13 mouse cellular contexts compared by ENCODE assay signal in the genomic region with DNA sequence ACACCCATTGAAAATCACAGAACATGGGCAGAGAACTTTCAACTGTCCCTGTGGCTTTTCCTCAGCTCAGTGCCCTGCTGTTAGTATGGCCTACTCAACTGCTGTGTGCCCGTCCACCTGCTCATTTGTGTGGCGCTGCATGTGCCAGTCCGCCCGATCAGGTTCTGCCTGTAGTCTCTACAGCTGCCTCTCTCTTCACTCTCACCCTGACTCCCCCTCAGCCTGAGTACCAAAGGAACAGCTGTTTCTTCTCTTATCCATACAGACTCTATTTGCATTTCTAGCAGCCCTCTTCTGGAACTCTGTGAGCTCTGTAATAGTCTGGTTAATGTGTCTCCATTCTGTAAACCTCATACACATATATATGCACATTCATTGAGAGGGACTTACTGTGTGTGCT.
A peak's percentile ranks its signal among the peaks of the same experiment; 100 is the strongest.
DNase-seq lines count a peak whose midpoint lies in the region; ATAC-seq and TF ChIP-seq lines count a peak whose summit lies in the region.
"Had no signal": no experiment of that assay in that cellular context is flagged by ENCODE, and none has a peak within 500 bp of the region (broad histone marks: within the 10 kb centered on the region; RNA-seq: fewer than 3 reads in every experiment).

No protein-coding gene starts in this region.

- H3K27me3 ChIP-seq in kidney, embryonic 14.5 days (ENCODE audit: control insufficient read depth, insufficient read depth, low read length) = no peaks in the 10 kb centered on the region
- no peaks in the 10 kb centered on the region for H3K27me3 ChIP-seq in midbrain, embryonic 11.5 days (ENCODE audit: control insufficient read depth, insufficient read depth, low read length)
- no peaks in the 10 kb centered on the region for H3K27me3 ChIP-seq in midbrain, embryonic 10.5 days (ENCODE audit: low read depth, poor library complexity, severe bottlenecking)
- H3K27me3 ChIP-seq in stomach, postnatal 0 days (ENCODE audit: control insufficient read depth, insufficient read depth, low read length) = no peaks in the 10 kb centered on the region
- H3K27me3 ChIP-seq: liver, embryonic 12.5 days had no signal

- H3K4me1 ChIP-seq in kidney, embryonic 14.5 days (ENCODE audit: control insufficient read depth, insufficient read depth, low read length) = no peaks in the 10 kb centered on the region
- no peaks in the 10 kb centered on the region for H3K4me1 ChIP-seq in midbrain, embryonic 11.5 days (ENCODE audit: control insufficient read depth, insufficient read depth, low read length)
- 0 out of 2 replicates have a peak, but pooled peaks cover 2% of the 10 kb centered on the region for H3K4me1 ChIP-seq in midbrain, embryonic 10.5 days
- no peaks in the 10 kb centered on the region for H3K4me1 ChIP-seq in stomach, postnatal 0 days (replicated peaks; ENCODE audit: control insufficient read depth, insufficient read depth)
- H3K4me1 ChIP-seq: liver, embryonic 12.5 days had no signal

- 0 out of 2 replicates have a peak, but pooled peaks have one; percentile 7 for TF ChIP-seq CTCF in stomach, postnatal 0 days (IDR thresholded peaks at IDR 0.05; ENCODE audit: low read depth)

- TF ChIP-seq EP300 in stomach, postnatal 0 days (optimal IDR thresholded peaks at IDR 0.05) = no peak

- peak; percentile 18 to 24 for DNase-seq in cerebellum, postnatal 14 days
- no peak for DNase-seq in cerebellum, adult 8-10 months
- no peak for DNase-seq in kidney, postnatal 14 days
- no peak for DNase-seq in midbrain, embryonic 11.5 days (ENCODE audit: low spot score, missing footprints)
- no peak for DNase-seq in midbrain, embryonic 10.5 days (ENCODE audit: low spot score)
- DNase-seq in stomach, postnatal 0 days (ENCODE audit: low spot score) = peak; percentile 65
- DNase-seq: adrenal gland, postnatal 25 days; heart, postnatal 10 days; layer of hippocampus, postnatal 36 days; thymus, postnatal 25 days had no signal

- H3K9ac ChIP-seq in kidney, embryonic 14.5 days (ENCODE audit: low read depth, low read length) = no peak overlapping the region
- H3K9ac ChIP-seq in midbrain, embryonic 11.5 days (ENCODE audit: low read length) = no peak overlapping the region
- no peak overlapping the region for H3K9ac ChIP-seq in stomach, postnatal 0 days (ENCODE audit: low read length)
- H3K9ac ChIP-seq: liver, embryonic 12.5 days had no signal

- H3K9me3 ChIP-seq in kidney, embryonic 14.5 days (ENCODE audit: control insufficient read depth, low read length) = no peaks in the 10 kb centered on the region
- H3K9me3 ChIP-seq in midbrain, embryonic 11.5 days (ENCODE audit: control insufficient read depth, low read length) = peaks cover 3% of the 10 kb centered on the region; the same call in 1 of the 2 replicates
- no peaks in the 10 kb centered on the region for H3K9me3 ChIP-seq in midbrain, embryonic 10.5 days (replicated peaks)
- H3K9me3 ChIP-seq in stomach, postnatal 0 days (ENCODE audit: control insufficient read depth, low read length) = no peaks in the 10 kb centered on the region
- H3K9me3 ChIP-seq: liver, embryonic 12.5 days had no signal

- H3K4me2 ChIP-seq in kidney, embryonic 14.5 days (replicated peaks; ENCODE audit: low read depth, low read length) = no peak overlapping the region
- H3K4me2 ChIP-seq in midbrain, embryonic 11.5 days = no peak overlapping the region
- no peak overlapping the region for H3K4me2 ChIP-seq in stomach, postnatal 0 days (replicated peaks; ENCODE audit: low read depth)
- H3K4me2 ChIP-seq: liver, embryonic 12.5 days had no signal

- 0 out of 2 replicates have a peak, but pooled peaks have one; percentile 49 for ATAC-seq in kidney, embryonic 14.5 days (ENCODE audit: low FRiP score, low TSS enrichment)
- ATAC-seq in midbrain, embryonic 11.5 days (ENCODE audit: low FRiP score) = 0 out of 2 replicates have a peak, but pooled peaks have one; percentile 40
- ATAC-seq in stomach, postnatal 0 days (ENCODE audit: low FRiP score, low TSS enrichment) = peak; percentile 90
- no peak for ATAC-seq in granulocyte monocyte progenitor cell, adult 5-6 weeks (replicated peaks; ENCODE audit: poor library complexity, severe bottlenecking)
- ATAC-seq: liver, embryonic 12.5 days had no signal

- no peak overlapping the region for H3K27ac ChIP-seq in kidney, embryonic 14.5 days (ENCODE audit: low read depth, low read length)
- H3K27ac ChIP-seq in midbrain, embryonic 11.5 days (ENCODE audit: low read depth, low read length) = no peak overlapping the region
- no peak overlapping the region for H3K27ac ChIP-seq in midbrain, embryonic 10.5 days (replicated peaks)
- no peak overlapping the region for H3K27ac ChIP-seq in stomach, postnatal 0 days (replicated peaks)
- H3K27ac ChIP-seq: liver, embryonic 12.5 days had no signal

- no peak overlapping the region for H3K4me3 ChIP-seq in kidney, embryonic 14.5 days (ENCODE audit: low read length)
- no peak overlapping the region for H3K4me3 ChIP-seq in midbrain, embryonic 11.5 days (ENCODE audit: low read depth, low read length)
- H3K4me3 ChIP-seq in midbrain, embryonic 10.5 days = no peak overlapping the region
- H3K4me3 ChIP-seq in stomach, postnatal 0 days (ENCODE audit: low read depth, low read length) = no peak overlapping the region
- H3K4me3 ChIP-seq: liver, embryonic 12.5 days had no signal

- H3K36me3 ChIP-seq in kidney, embryonic 14.5 days (ENCODE audit: control insufficient read depth, insufficient read depth, low read length) = no peaks in the 10 kb centered on the region
- no peaks in the 10 kb centered on the region for H3K36me3 ChIP-seq in midbrain, embryonic 11.5 days (ENCODE audit: control insufficient read depth, insufficient read depth, low read length)
- no peaks in the 10 kb centered on the region for H3K36me3 ChIP-seq in midbrain, embryonic 10.5 days
- H3K36me3 ChIP-seq in stomach, postnatal 0 days (ENCODE audit: control insufficient read depth, insufficient read depth, low read length) = no peaks in the 10 kb centered on the region
- H3K36me3 ChIP-seq: liver, embryonic 12.5 days had no signal

- WGBS in kidney, embryonic 14.5 days = 67% methylated on average over 4 of the region's 4 CpGs
- 91% methylated on average over 4 of the region's 4 CpGs for WGBS in midbrain, embryonic 11.5 days
- WGBS in midbrain, embryonic 10.5 days = 93% methylated on average over 4 of the region's 4 CpGs
- 55% methylated on average over 4 of the region's 4 CpGs for WGBS in stomach, postnatal 0 days

Comparison
In these comparisons a context has a peak if more than half of its experiments do, and no peak if none do; other contexts are left out.
1. DNase-seq: peak in cerebellum, postnatal 14 days (2 of 2) and stomach, postnatal 0 days (single experiment); none in cerebellum, adult 8-10 months (single experiment), kidney, postnatal 14 days (single experiment), midbrain, embryonic 11.5 days (single experiment) and midbrain, embryonic 10.5 days (single experiment).